Mouse (Mus musculus) CH12.LX (cell line): ENCODE results near the gene Olfr1265. TPM values are rescaled to one million over a fixed set of nuclear protein-coding genes. Genes with fewer than 3 reads are reported as not detected.

Experiments
- DNase-seq: peaks from one replicate; pipeline ENCODE4 v3.0.0-alpha.2; 2013; ENCODE audit errors: extremely low read depth
- H3K27ac ChIP-seq: 2 replicates; pipeline ENCODE4 v1.5.1; 2012; ENCODE audit warnings: low read depth, mild to moderate bottlenecking, control low read depth, moderate library complexity; ENCODE audit not compliant: insufficient read depth
- H3K27me3 ChIP-seq: replicated peaks from 2 replicates; pipeline ENCODE3; 2012; ENCODE audit warnings: inconsistent platforms
- H3K36me3 ChIP-seq, 2 experiments: replicated peaks in 1 of 2; 2 replicates each; pipeline versions ENCODE3 to v1.6.1; 2012; ENCODE audit warnings: inconsistent platforms in 1 of 2, low read length in 1 of 2, mild to moderate bottlenecking in 1 of 2, mixed read lengths in 1 of 2, moderate library complexity in 1 of 2; ENCODE audit not compliant: control insufficient read depth in 1 of 2, insufficient read depth in 1 of 2
- H3K4me1 ChIP-seq, 2 experiments: 2 replicates each; pipeline ENCODE4 v1.6.1; 2012; ENCODE audit warnings: inconsistent platforms in 1 of 2, moderate library complexity in 1 of 2; ENCODE audit not compliant: insufficient read depth in 2 of 2, control insufficient read depth in 1 of 2
- H3K4me2 ChIP-seq: 2 replicates; pipeline ENCODE4 v1.6.1; 2012; ENCODE audit warnings: low read depth, mild to moderate bottlenecking, control low read depth; ENCODE audit not compliant: poor library complexity, insufficient read depth, severe bottlenecking
- H3K4me3 ChIP-seq, 3 experiments: fragments of 150-350 bp in 1 of 3; sonication (generic) in 1 of 3; replicated peaks in 1 of 3; 2 replicates each; pipeline versions ENCODE3 to v1.5.1; 2011 to 2012; ENCODE audit warnings: low read depth in 2 of 3, low read length in 2 of 3, mild to moderate bottlenecking in 2 of 3, moderate library complexity in 2 of 3, control low read depth in 1 of 3, improper control_type of control experiment in 1 of 3, inconsistent platforms in 1 of 3, mixed read lengths in 1 of 3; ENCODE audit not compliant: poor library complexity in 1 of 3
- H3K79me2 ChIP-seq: replicated peaks from 2 replicates; pipeline ENCODE4 v1.6.1; 2012; ENCODE audit warnings: mild to moderate bottlenecking, moderate library complexity; ENCODE audit not compliant: control insufficient read depth, poor library complexity, insufficient read depth, severe bottlenecking; ENCODE audit errors: extremely low read depth
- H3K9ac ChIP-seq: 2 replicates; pipeline ENCODE4 v1.6.1; 2012; ENCODE audit warnings: low read depth, mild to moderate bottlenecking, control low read depth, moderate library complexity; ENCODE audit not compliant: insufficient read depth
- H3K9me3 ChIP-seq: replicated peaks from 2 replicates; pipeline ENCODE3; 2012; ENCODE audit warnings: low read length, inconsistent platforms, mixed read lengths
- BHLHE40 ChIP-seq: IDR thresholded peaks from 2 replicates; pipeline ENCODE4 v1.6.1; 2011; ENCODE audit warnings: mild to moderate bottlenecking, low read depth, low read length, improper control_type of control experiment
- CHD1 ChIP-seq: IDR thresholded peaks from 2 replicates; pipeline ENCODE4 v1.6.1; 2012; ENCODE audit warnings: low read depth, low read length, improper control_type of control experiment, inconsistent platforms
- CHD2 ChIP-seq: IDR thresholded peaks from 2 replicates; pipeline ENCODE4 v1.6.1; 2011; ENCODE audit warnings: low read length, improper control_type of control experiment
- CTCF ChIP-seq, 2 experiments: IDR thresholded peaks in 1 of 2; conservative IDR thresholded peaks in 1 of 2; 2 replicates each; pipeline ENCODE4 v1.5.1; 2011 to 2012; ENCODE audit warnings: low read depth in 2 of 2, low read length in 2 of 2, improper control_type of control experiment in 1 of 2, inconsistent platforms in 1 of 2, mild to moderate bottlenecking in 1 of 2, moderate library complexity in 1 of 2
- EP300 ChIP-seq: IDR thresholded peaks from 2 replicates; pipeline ENCODE4 v1.6.1; 2011; ENCODE audit warnings: low read length, improper control_type of control experiment
- ETS1 ChIP-seq: conservative IDR thresholded peaks from 2 replicates; pipeline ENCODE4 v1.6.1; 2012; ENCODE audit warnings: low read depth, mild to moderate bottlenecking, inconsistent platforms, low read length, improper control_type of control experiment, moderate library complexity
- HCFC1 ChIP-seq: IDR thresholded peaks from 2 replicates; pipeline ENCODE4 v1.6.1; 2012; ENCODE audit warnings: low read depth, mild to moderate bottlenecking, inconsistent platforms, low read length, improper control_type of control experiment
- IRF4 ChIP-seq: IDR thresholded peaks from 2 replicates; pipeline ENCODE4 v1.6.1; 2014; ENCODE audit warnings: low read depth, mild to moderate bottlenecking, inconsistent platforms, low read length, improper control_type of control experiment
- MAFK ChIP-seq: IDR thresholded peaks from 2 replicates; pipeline ENCODE4 v1.6.1; 2011; ENCODE audit warnings: low read length, improper control_type of control experiment; ENCODE audit not compliant: insufficient replicate concordance
- MEF2A ChIP-seq: IDR thresholded peaks from 2 replicates; pipeline ENCODE4 v1.6.1; 2014; ENCODE audit warnings: low read depth, mild to moderate bottlenecking, inconsistent platforms, low read length, improper control_type of control experiment, borderline replicate concordance
- MYC ChIP-seq: IDR thresholded peaks from 2 replicates; pipeline ENCODE4 v1.6.1; 2011; ENCODE audit warnings: low read depth, mild to moderate bottlenecking, improper control_type of control experiment, low read length
- NELFE ChIP-seq: IDR thresholded peaks from 2 replicates; pipeline ENCODE4 v1.6.1; 2011; ENCODE audit warnings: low read depth, low read length, improper control_type of control experiment
- NRF1 ChIP-seq: IDR thresholded peaks from 2 replicates; pipeline ENCODE4 v1.6.1; 2014; ENCODE audit warnings: low read depth, mild to moderate bottlenecking, inconsistent platforms, low read length, improper control_type of control experiment, moderate library complexity
- RAD21 ChIP-seq: IDR thresholded peaks from 2 replicates; pipeline ENCODE4 v1.6.1; 2011; ENCODE audit warnings: low read depth, mild to moderate bottlenecking, low read length, improper control_type of control experiment, moderate library complexity
- RCOR1 ChIP-seq: conservative IDR thresholded peaks from 2 replicates; pipeline ENCODE4 v1.6.1; 2012; ENCODE audit warnings: low read depth, mild to moderate bottlenecking, inconsistent platforms, low read length, improper control_type of control experiment
- SIN3A ChIP-seq: IDR thresholded peaks from 2 replicates; pipeline ENCODE4 v1.6.1; 2012; ENCODE audit warnings: low read length, improper control_type of control experiment, inconsistent platforms
- SMC3 ChIP-seq: IDR thresholded peaks from 2 replicates; pipeline ENCODE4 v1.6.1; 2011; ENCODE audit warnings: low read depth, low read length, improper control_type of control experiment
- UBTF ChIP-seq: IDR thresholded peaks from 2 replicates; pipeline ENCODE4 v1.6.1; 2012; ENCODE audit warnings: low read depth, mild to moderate bottlenecking, inconsistent platforms, low read length, improper control_type of control experiment, moderate library complexity
- USF2 ChIP-seq: conservative IDR thresholded peaks from 2 replicates; pipeline ENCODE4 v1.6.1; 2011; ENCODE audit warnings: low read depth, low read length, improper control_type of control experiment
- ZC3H11A ChIP-seq: IDR thresholded peaks from 2 replicates; pipeline ENCODE4 v1.6.1; 2012; ENCODE audit warnings: low read depth, mild to moderate bottlenecking, inconsistent platforms, low read length, improper control_type of control experiment
- ZKSCAN1 ChIP-seq: IDR thresholded peaks from 2 replicates; pipeline ENCODE4 v1.6.1; 2012; ENCODE audit warnings: low read depth, inconsistent platforms, low read length, improper control_type of control experiment, borderline replicate concordance
- ZNF384 ChIP-seq: IDR thresholded peaks from 2 replicates; pipeline ENCODE4 v1.6.1; 2012; ENCODE audit warnings: low read depth, low read length, improper control_type of control experiment, inconsistent platforms
- dilution Hi-C: fragments of 300-500 bp; cut with MboI; formaldehyde crosslinking; loops from 2 replicates; pipeline ENCODE4 v1.14.3; 2020; ENCODE audit warnings: low sequenced_read_pairs; ENCODE audit not compliant: extremely low pct_unique_long_range_greater_than_20kb, extremely low pct_ligation_motif_present
- in situ Hi-C: fragments of 300-500 bp; cut with MboI; formaldehyde crosslinking; loops from 3 replicates; pipeline ENCODE4 v1.14.3; 2019; ENCODE audit warnings: low sequenced_read_pairs, low pct_ligation_motif_present, low pct_unique_long_range_greater_than_20kb, mixed read lengths
- polyA plus RNA-seq: library from polyadenylated mRNA; unstranded; fragments of >175 nt; gene quantifications from 2 replicates; pipeline ENCODE4 v1.2.1, GENCODE M21; 2012; ENCODE audit warnings: low read depth; ENCODE audit not compliant: insufficient read length
- total RNA-seq, 2 experiments: library from RNA; depleted of rRNA; stranded (reverse); fragments of 300-350 nt in 1 of 2; fragments of >200 nt in 1 of 2; gene quantifications; 2 replicates each; pipeline ENCODE4 v1.2.3; 2012 to 2014

Olfr1265 gene
- total and polyA plus RNA-seq, 3 experiments, result not detected

DNA sequence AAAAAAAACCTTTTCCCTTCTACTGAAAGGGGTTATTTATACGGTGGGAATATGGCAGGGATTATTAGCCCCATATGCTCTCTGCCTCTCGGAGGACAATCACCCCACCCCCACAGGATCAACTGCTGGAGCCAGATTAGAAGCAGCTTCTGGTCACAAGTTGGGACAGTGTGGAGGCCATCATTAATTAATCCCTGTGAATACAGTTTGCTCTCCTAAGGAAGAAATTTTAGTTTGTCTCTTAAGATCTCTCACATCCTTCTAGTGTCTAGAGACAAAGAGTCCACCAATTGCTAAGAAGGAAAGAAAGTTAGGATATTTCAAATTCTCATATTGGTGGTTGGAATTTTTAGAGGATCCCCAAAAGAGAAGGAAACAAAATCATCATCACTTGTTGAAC lies 9.7 kb upstream of the Olfr1265 start, which contains the start of gene Olfr1264:
Olfr1264 (minus strand) TSS at position 101 of the 400 bp plus-strand sequence.
- Histone ChIP-seq H3K36me3 (no peaks in the 10 kb centered on the region), H3K9ac (no peak within 1 kb of the TSS), H3K27ac (no peak within 1 kb of the TSS), H3K9me3 (no peaks in the 10 kb centered on the region), H3K79me2 (no peaks in the 10 kb centered on the region), H3K4me2 (no peak within 1 kb of the TSS), H3K27me3 (no peaks in the 10 kb centered on the region), H3K4me3 (no peak within 1 kb of the TSS), H3K4me1 (peaks cover 0 to 7% of the 10 kb centered on the region in 2 experiments; a peak in 1 of 4 replicates)
- dilution Hi-C loops (no loop called here), in situ Hi-C loops (no loop called here)
- TF ChIP-seq MEF2A (no peak), ZNF384 (no peak), IRF4 (no peak), EP300 (no peak), HCFC1 (no peak), CHD2 (no peak), BHLHE40 (no peak), MAFK (no peak), SIN3A (no peak), ZKSCAN1 (no peak), ZC3H11A (no peak), USF2 (no peak), RCOR1 (no peak)
- DNase-seq, result no peak

DNA sequence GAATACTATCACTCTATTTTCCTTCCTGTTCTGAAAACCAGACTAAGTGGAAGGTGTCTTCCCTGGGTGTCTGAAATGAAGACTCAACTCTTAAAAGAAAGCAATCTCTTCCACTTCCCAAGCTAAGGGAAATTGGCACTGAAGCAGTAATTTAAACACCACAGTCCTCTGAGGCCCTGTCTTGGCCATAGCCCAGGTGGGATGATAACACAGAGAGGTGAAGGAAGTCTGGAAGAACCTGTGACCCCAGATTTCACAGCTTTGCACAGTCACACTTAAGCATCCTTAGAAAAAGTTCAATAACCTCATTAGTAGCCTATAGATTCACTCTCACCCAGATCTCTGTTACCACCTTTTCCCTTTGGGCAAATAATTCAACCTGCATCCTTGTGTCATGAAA lies 28.4 kb downstream of the Olfr1265 start, which contains the start of gene Olfr140:
Olfr140 (minus strand) TSS at position 101 of the 400 bp plus-strand sequence.
- Histone ChIP-seq H3K4me1 (no peaks in the 10 kb centered on the region), H3K4me2 (no peak within 1 kb of the TSS), H3K9ac (no peak within 1 kb of the TSS), H3K27ac (no peak within 1 kb of the TSS), H3K27me3 (peaks cover 6% of the 10 kb centered on the region), H3K79me2 (no peaks in the 10 kb centered on the region), H3K36me3 (no peaks in the 10 kb centered on the region), H3K9me3 (no peaks in the 10 kb centered on the region), H3K4me3 (no peak within 1 kb of the TSS)
- DNase-seq, result no peak
- no peak for TF ChIP-seq UBTF
- TF ChIP-seq RAD21, result no peak
- no peak for TF ChIP-seq NELFE
- TF ChIP-seq MEF2A, result no peak
- TF ChIP-seq MYC, result no peak
- no peak for TF ChIP-seq RCOR1
- TF ChIP-seq ETS1, result no peak
- TF ChIP-seq SMC3, result no peak
- no peak for TF ChIP-seq CHD1
- no peak for TF ChIP-seq CTCF (conservative IDR thresholded peaks at IDR 0.05 in 1 of 2, IDR thresholded peaks at IDR 0.05 in 1 of 2; ENCODE audit: low read depth in 2 of 2, low read length in 2 of 2)
- TF ChIP-seq NRF1, result no peak
- in situ Hi-C loops, result no loop called here
- dilution Hi-C loops, result no loop called here
